Mouse (Mus musculus): Measurements from ENCODE around the gene Pid1. TPM values are rescaled to one million over a fixed set of nuclear protein-coding genes. Genes with fewer than 3 reads are reported as not detected.

The Pid1 gene
- total RNA-seq (2015) = 1.1 and 1.5 TPM in 2 replicates
- 0.96 and 1.1 TPM in 2 replicates for total RNA-seq (2017)

- ATAC-seq (replicated peaks; ENCODE audit: poor library complexity) = no peak
Observed at GRCm38 (mm10) chr1:84363967-84364366, at the start of gene Pid1. Gene Pid1 (minus strand): TSS chr1:84364180.

DNA sequence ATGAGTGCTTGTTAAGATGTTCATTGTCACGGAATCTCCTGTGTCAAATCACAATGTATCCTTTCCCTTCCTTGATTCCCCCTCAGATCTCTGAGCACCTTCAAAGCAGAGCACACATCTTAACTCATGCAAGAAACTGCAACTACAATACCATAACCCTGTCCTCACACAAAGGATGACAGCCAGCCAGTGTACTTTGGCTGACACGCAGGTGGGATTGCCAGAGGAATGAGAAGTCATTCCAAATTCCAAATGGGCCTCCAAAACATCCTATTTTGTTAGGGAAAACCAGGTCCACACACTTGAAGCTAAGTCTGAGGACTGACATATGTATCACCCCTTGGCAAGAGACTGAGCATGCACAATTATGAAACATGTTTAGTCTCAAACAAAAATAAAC, 45.5 kb upstream of the Pid1 start:
- no peak for ATAC-seq (replicated peaks; ENCODE audit: poor library complexity)

DNA sequence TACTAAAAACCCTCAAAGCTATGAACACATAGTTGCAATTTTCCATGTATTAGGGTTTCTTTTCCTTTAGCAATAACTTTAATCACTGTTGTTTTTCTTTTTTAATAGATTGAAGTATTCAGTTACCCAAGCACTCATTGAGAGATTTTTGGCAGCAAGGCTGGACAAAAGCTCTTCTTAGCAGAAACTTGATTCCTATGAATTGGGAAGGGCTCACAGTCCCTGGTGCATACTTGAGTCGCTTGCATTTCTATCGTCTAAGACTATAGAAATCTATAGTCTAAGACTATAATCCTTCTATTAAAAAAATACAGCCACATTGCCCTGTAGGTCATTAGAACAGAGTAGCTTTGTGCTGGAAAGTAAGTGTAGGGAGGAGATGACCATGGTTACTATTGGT, 44.9 kb upstream of the Pid1 start:
- no peak for ATAC-seq (replicated peaks; ENCODE audit: poor library complexity)

- ATAC-seq (replicated peaks; ENCODE audit: poor library complexity) = peak; percentile 100
Observed at GRCm38 (mm10) chr1:84406891-84407290, 42.9 kb upstream of the Pid1 start.

DNA sequence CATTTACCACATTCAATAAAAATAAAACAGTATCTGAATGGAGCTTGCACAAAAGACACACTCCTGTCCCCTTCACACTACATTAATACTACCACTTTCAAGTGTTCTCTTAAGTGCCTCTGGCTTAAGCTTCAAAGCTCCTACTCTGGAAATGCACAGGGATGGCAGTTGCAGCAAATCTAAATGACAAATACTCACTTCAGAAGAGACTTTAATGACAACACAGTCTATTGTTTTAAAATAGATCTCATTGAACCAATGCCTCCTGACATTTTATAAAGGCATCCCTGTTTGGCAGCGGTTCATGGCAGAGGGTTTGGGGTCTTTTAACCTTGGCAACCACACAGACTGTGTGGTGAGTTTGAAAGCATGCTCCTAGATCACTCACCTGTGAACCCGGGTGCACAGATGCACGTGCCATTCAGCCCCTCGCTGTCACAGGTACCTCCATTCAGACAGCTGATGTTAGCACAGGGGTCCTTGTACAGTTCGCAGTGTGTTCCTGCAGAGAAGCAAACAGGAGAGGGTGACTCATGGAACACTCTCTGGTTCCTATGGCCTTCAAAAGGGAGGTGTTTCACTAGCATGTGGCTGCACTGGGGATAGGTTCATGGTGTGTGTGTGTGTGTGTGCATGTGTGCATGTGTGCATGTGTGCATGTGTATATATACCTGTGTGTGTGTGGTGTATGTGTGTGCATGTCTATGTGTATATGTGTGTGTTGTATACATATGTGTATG, 41.7 kb upstream of the Pid1 start:
- no peak for ATAC-seq (replicated peaks; ENCODE audit: poor library complexity)

- no peak for ATAC-seq (replicated peaks; ENCODE audit: poor library complexity)
Observed at GRCm38 (mm10) chr1:84404880-84405279, 40.9 kb upstream of the Pid1 start.

GRCm38 (mm10) chr1:84402154-84402553, 38.2 kb upstream of the Pid1 start:
- no peak for ATAC-seq (replicated peaks; ENCODE audit: poor library complexity)

GRCm38 (mm10) chr1:84399671-84400070, 35.7 kb upstream of the Pid1 start:
- ATAC-seq (replicated peaks; ENCODE audit: poor library complexity) = no peak

DNA sequence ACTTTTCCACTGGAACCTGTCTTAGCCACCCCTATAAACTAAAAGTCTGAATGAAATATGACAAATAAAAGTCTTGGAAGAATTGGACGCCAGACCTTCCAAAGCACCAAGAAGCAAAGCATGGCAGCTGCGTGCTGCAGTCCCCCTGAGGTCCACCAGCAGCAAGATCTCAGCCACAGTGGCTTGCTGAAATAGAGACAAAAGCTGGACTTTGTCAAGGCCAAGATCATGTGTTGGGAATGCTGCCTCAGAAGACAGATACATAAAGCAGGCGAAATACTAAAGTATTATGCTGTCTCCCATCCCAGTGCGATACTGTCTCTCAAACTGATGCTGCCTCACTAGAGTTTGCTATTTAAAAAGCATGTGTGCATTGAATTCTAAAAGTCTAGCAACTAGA, 35.1 kb upstream of the Pid1 start:
- ATAC-seq (replicated peaks; ENCODE audit: poor library complexity) = no peak

DNA sequence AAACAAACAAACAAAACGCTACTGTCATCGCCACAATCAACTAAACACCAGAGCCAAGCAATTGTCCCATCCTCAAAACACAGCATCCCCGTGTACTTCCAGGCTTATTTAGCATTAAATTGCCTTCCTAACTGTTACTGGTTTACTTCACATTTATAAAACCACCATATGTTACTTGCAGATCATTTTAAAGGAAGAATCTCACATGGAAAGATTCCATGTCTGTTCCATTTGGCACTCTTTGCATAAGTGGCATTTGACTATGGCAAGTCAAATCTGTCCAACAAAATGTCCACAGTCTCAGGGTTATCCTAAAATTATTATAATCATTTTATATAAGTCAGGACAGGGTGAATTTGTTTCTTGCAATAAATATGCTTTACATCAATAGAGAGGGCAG, 32.8 kb upstream of the Pid1 start:
- no peak for ATAC-seq (replicated peaks; ENCODE audit: poor library complexity)

DNA sequence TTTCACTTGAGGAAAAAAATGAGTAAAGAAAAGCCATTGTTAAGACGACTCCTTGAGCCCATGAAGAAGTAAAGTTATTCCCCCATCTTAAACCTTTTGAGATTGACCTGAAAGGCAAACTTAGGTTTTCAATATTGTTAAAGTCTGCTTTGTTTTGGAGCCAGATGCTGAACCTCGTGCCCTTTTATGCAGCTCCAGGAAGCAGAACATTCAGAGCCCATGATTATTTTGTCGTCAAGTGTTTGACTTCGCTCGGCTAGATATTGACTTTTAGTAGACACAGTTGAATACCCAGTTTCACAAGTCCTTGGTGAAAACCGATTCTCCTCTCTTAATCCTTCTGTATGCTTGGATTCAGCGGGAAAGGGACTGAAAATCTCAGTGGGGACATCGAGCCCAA, 31.9 kb upstream of the Pid1 start:
- no peak for ATAC-seq (replicated peaks; ENCODE audit: poor library complexity)

- no peak for ATAC-seq (replicated peaks; ENCODE audit: poor library complexity)
Observed at GRCm38 (mm10) chr1:84390961-84391360, 27.0 kb upstream of the Pid1 start.

GRCm38 (mm10) chr1:84387616-84388015, 23.6 kb upstream of the Pid1 start:
- ATAC-seq (replicated peaks; ENCODE audit: poor library complexity) = no peak

- no peak for ATAC-seq (replicated peaks; ENCODE audit: poor library complexity)
Observed at GRCm38 (mm10) chr1:84386481-84387146, 22.6 kb upstream of the Pid1 start.

GRCm38 (mm10) chr1:84382709-84383108, 18.7 kb upstream of the Pid1 start:
- no peak for ATAC-seq (replicated peaks; ENCODE audit: poor library complexity)

GRCm38 (mm10) chr1:84382064-84382463, 18.1 kb upstream of the Pid1 start:
- no peak for ATAC-seq (replicated peaks; ENCODE audit: poor library complexity)

DNA sequence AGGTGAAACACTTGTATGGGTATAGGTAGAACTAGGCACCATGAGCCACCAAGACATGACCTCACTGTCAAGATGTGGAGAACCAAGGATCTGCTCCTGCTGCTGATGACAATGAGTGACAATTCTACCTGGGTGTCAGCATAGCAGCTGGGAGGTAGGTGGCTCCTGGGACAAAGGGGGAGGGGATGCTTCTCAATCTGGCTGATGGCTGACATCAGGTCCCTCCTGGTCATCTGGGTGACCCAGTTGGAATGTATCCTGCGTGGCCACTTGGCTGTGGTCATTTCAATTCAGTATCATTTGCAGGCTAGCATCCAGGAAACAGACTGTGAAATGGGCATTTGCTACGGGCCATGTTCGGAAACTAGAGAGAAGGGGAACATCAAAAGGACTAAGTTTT, 16.9 kb upstream of the Pid1 start:
- no peak for ATAC-seq (replicated peaks; ENCODE audit: poor library complexity)

DNA sequence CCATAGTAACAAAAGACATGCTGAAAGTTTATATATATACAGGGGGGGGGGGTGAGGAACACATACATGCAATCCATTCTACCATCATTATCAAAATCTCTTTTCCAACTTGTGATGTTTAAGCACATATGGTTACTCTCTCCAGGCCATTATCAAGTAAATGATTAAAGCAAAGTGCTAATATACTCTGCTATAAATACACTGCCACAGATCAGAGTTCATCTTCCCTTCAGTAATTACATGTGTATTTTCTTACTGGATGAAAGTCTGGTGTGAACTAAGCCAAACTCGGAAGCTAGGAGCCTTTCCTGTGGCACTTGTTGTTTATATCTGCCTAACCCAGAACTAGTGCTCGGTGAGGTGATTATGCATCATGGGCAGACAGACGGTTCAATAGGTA, 3.8 kb upstream of the Pid1 start:
- ATAC-seq (replicated peaks; ENCODE audit: poor library complexity) = no peak

- no peak for ATAC-seq (replicated peaks; ENCODE audit: poor library complexity)
Observed at GRCm38 (mm10) chr1:84366553-84366952, 2.6 kb upstream of the Pid1 start.

DNA sequence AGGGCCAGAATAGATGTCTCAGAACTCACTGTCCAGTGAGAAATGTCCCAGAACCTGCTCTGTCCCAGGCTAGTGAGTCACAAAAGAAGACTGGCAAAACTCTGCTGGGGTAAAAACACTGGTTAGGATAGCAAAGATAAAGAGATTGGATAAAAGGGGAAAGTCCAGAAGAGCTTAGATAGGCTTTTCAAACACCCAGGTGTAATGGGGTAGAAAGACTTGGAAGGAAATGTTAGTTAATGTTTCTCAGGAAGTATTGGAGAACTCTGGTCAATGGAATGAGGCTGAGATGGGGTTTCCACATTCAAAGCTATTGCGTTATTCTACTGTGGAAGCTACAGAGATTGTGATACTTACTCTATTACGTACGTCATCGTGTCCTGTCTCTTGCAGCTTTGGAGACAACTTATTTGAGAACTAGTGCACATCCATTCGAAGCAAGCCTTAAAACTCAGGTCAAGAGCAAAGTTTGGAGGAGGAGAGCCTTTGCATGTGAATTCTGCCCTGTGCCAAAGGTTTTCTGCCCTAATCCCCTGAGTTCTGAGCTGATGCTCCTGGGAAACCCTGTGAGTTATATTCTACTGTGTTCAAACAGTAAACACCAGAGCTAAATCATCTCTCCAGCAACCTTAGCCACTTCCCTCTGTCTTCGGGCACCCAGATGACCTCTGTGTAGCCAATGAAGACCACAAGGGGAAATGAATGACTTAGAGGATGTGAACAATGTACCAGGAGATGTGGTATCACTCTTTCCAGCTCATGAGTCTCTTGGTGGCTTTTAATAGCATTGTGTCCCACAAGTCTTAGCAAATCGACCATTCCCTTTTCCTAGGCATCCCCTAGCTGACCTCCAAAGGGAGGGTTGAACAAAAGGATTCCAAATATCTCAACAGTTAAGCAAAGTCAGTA, 1.0 kb downstream of the Pid1 start:
- ATAC-seq (replicated peaks; ENCODE audit: poor library complexity) = peak; percentile 60

DNA sequence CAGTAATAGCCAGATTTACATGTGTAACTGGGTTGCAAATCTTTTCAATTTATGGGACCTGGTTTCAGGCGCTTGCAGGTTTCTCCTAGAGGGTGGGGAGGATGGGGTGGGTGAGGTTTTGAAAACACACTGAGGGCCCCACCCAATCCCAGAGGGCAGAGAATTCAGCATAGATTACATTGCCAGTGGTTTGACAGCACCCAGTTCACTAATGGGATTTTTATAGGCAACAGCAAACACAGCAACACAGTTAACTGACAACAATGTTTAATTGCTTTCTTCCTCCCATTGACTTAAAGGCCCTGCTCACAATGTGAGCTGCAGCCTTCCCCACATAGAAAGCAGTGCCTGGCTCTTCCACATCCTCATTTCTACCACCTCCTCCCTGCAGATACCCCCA, 1.8 kb downstream of the Pid1 start:
- ATAC-seq (replicated peaks; ENCODE audit: poor library complexity) = 0 out of 2 replicates have a peak, but pooled peaks have one; percentile 17

GRCm38 (mm10) chr1:84361389-84361788, 2.6 kb downstream of the Pid1 start:
- ATAC-seq (replicated peaks; ENCODE audit: poor library complexity) = no peak
